Mouse (Mus musculus) megakaryocyte, embryonic 14.5 days (primary cell): ENCODE results near the gene Evl.

Source experiments
- FLI1 ChIP-seq: IDR thresholded peaks from 2 replicates; pipeline ENCODE4 v1.6.1; 2012; ENCODE audit warnings: low read length, inconsistent platforms, mixed read lengths
- GATA1 ChIP-seq: IDR thresholded peaks from 3 replicates; pipeline ENCODE4 v1.6.1; 2012; ENCODE audit warnings: mixed read lengths, low read length, inconsistent platforms, borderline replicate concordance

GRCm38 (mm10) chr12:108619853-108620416, 65.4 kb downstream of the Evl start:
- TF ChIP-seq GATA1 (no peak), FLI1 (no peak)
